In genomic region chr2:32451870-32452372, GRCm38 (mm10) we compare ENCODE assay signal across 8 mouse cellular contexts. TPM values are rescaled to one million over a fixed set of nuclear protein-coding genes. Genes with fewer than 3 reads are reported as not detected.
DNase-seq lines count a peak whose midpoint lies in the region; ATAC-seq and TF ChIP-seq lines count a peak whose summit lies in the region.

No protein-coding gene starts in this region.

- H3K36me3 ChIP-seq in embryonic facial prominence, embryonic 14.5 days (ENCODE audit: control insufficient read depth, insufficient read depth, low read length) = peaks cover 18% of the 10 kb centered on the region; the same call in 1 of the 2 replicates
- H3K36me3 ChIP-seq in heart, adult 2 months (ENCODE audit: control insufficient read depth, insufficient read depth, low read length) = peaks cover 2% of the 10 kb centered on the region
- H3K36me3 ChIP-seq in limb, embryonic 13.5 days = peaks cover 22% of the 10 kb centered on the region
- H3K36me3 ChIP-seq in midbrain, embryonic 16.5 days (ENCODE audit: control insufficient read depth, insufficient read depth, low read length) = no peaks in the 10 kb centered on the region

- H3K27me3 ChIP-seq in embryonic facial prominence, embryonic 14.5 days (replicated peaks; ENCODE audit: control insufficient read depth, insufficient read depth, low read length) = no peaks in the 10 kb centered on the region
- H3K27me3 ChIP-seq in heart, adult 2 months (ENCODE audit: control insufficient read depth, insufficient read depth, low read length) = no peaks in the 10 kb centered on the region
- no peaks in the 10 kb centered on the region for H3K27me3 ChIP-seq in limb, embryonic 13.5 days
- no peaks in the 10 kb centered on the region for H3K27me3 ChIP-seq in midbrain, embryonic 16.5 days (ENCODE audit: control insufficient read depth, insufficient read depth, low read depth, low read length)

- peaks cover 5% of the 10 kb centered on the region for H3K79me2 ChIP-seq in heart, adult 2 months (replicated peaks; ENCODE audit: control insufficient read depth, insufficient read depth, low read length)

- no peaks in the 10 kb centered on the region for H3K9me3 ChIP-seq in embryonic facial prominence, embryonic 14.5 days (ENCODE audit: control insufficient read depth, low read length)
- H3K9me3 ChIP-seq in limb, embryonic 13.5 days = no peaks in the 10 kb centered on the region
- no peaks in the 10 kb centered on the region for H3K9me3 ChIP-seq in midbrain, embryonic 16.5 days (replicated peaks; ENCODE audit: control insufficient read depth, low read length, poor library complexity, severe bottlenecking)

- WGBS in embryonic facial prominence, embryonic 14.5 days = under 1% methylated on average over 25 of the region's 25 CpGs
- WGBS in heart, adult 2 months = under 1% methylated on average over 25 of the region's 25 CpGs
- under 1% methylated on average over 25 of the region's 25 CpGs for WGBS in limb, embryonic 13.5 days
- under 1% methylated on average over 25 of the region's 25 CpGs for WGBS in midbrain, embryonic 16.5 days

- H3K9ac ChIP-seq in embryonic facial prominence, embryonic 14.5 days (ENCODE audit: low read depth, low read length) = peak overlapping the region; percentile 62
- peak overlapping the region; percentile 39 for H3K9ac ChIP-seq in heart, adult 2 months (ENCODE audit: low read depth, low read length)
- H3K9ac ChIP-seq in limb, embryonic 13.5 days = peak overlapping the region; percentile 50; the same call in 1 of the 2 replicates
- H3K9ac ChIP-seq in midbrain, embryonic 16.5 days (ENCODE audit: low read depth, low read length) = peak overlapping the region; percentile 87; the same call in 1 of the 2 replicates

- peak overlapping the region; percentile 84 for H3K4me2 ChIP-seq in embryonic facial prominence, embryonic 14.5 days (ENCODE audit: low read depth, low read length)
- peak overlapping the region; percentile 84 for H3K4me2 ChIP-seq in limb, embryonic 13.5 days (replicated peaks)
- H3K4me2 ChIP-seq in midbrain, embryonic 16.5 days (ENCODE audit: low read length) = peak overlapping the region; percentile 76

- peak overlapping the region; percentile 97 for H3K27ac ChIP-seq in embryonic facial prominence, embryonic 14.5 days (replicated peaks; ENCODE audit: low read depth, low read length)
- H3K27ac ChIP-seq in heart, adult 2 months = peak overlapping the region; percentile 88
- peak overlapping the region; percentile 94 for H3K27ac ChIP-seq in limb, embryonic 13.5 days
- H3K27ac ChIP-seq in midbrain, embryonic 16.5 days (ENCODE audit: low read length) = peak overlapping the region; percentile 96

- DNase-seq in 3T3-L1 (ENCODE audit: low read depth, low spot score) = peak; percentile 100
- peak; percentile 90 to 97 for DNase-seq in adrenal gland, postnatal 4 days (ENCODE audit: low spot score in 2 of 2)
- peak; percentile 100 for DNase-seq in embryonic facial prominence, embryonic 14.5 days (ENCODE audit: low spot score)
- DNase-seq in heart, adult 2 months = peak; percentile 99
- peak; percentile 99 for DNase-seq in kidney, adult 8-10 months
- peak; percentile 98 for DNase-seq in spleen, postnatal 10 days (ENCODE audit: low spot score in 2 of 2)

- TF ChIP-seq POLR2A in heart, adult 2 months (IDR thresholded peaks at IDR 0.05; ENCODE audit: insufficient read depth, low read depth, low read length) = peak; percentile 54

- H3K4me3 ChIP-seq in embryonic facial prominence, embryonic 14.5 days (ENCODE audit: low read depth, low read length) = peak overlapping the region; percentile 80
- H3K4me3 ChIP-seq in heart, adult 2 months = peak overlapping the region; percentile 93
- peak overlapping the region; percentile 86 for H3K4me3 ChIP-seq in limb, embryonic 13.5 days
- peak overlapping the region; percentile 81 for H3K4me3 ChIP-seq in midbrain, embryonic 16.5 days (ENCODE audit: low read depth, low read length)

- H3K4me1 ChIP-seq in embryonic facial prominence, embryonic 14.5 days (ENCODE audit: control insufficient read depth, insufficient read depth, low read length) = peaks cover 20% of the 10 kb centered on the region
- H3K4me1 ChIP-seq in heart, adult 2 months (ENCODE audit: control insufficient read depth, insufficient read depth, low read length) = peaks cover 14% of the 10 kb centered on the region
- H3K4me1 ChIP-seq in limb, embryonic 13.5 days = peaks cover 48% of the 10 kb centered on the region
- H3K4me1 ChIP-seq in midbrain, embryonic 16.5 days (ENCODE audit: control insufficient read depth, insufficient read depth, low read length) = peaks cover 32% of the 10 kb centered on the region

- peak; percentile 51; the same call in 1 of the 2 replicates for TF ChIP-seq EP300 in heart, adult 2 months (IDR thresholded peaks at IDR 0.05; ENCODE audit: insufficient read depth, low read depth, low read length)

- intact Hi-C loops in heart, adult 2 months (cut with DNase I) = loop anchor here (2.0 kb wide), 2 partner anchors 29 to 47 kb away; no protein-coding TSS in a partner anchor

- TF ChIP-seq CTCF in heart, adult 2 months (IDR thresholded peaks at IDR 0.05) = no peak

- peak; percentile 96 for ATAC-seq in embryonic facial prominence, embryonic 14.5 days (ENCODE audit: low read depth)
- ATAC-seq in limb, embryonic 13.5 days (ENCODE audit: low FRiP score, low read depth) = peak; percentile 95
- peak; percentile 96 for ATAC-seq in midbrain, embryonic 16.5 days

RNA-seq across cellular contexts. Expression of gene Slc25a25, which starts 0.7 kb away (rescaled TPM):
- total RNA-seq in adrenal gland, postnatal 4 days (2021) = 10 to 100 TPM; 28.0 to 33.7 TPM
- polyA plus RNA-seq in embryonic facial prominence, embryonic 14.5 days (2014; fragmentation: Nextera tagmentation; extraction: Ambion mirVana) = 15.8 and 17.0 TPM in 2 replicates
- 10 to 100 TPM in 1 of 2 experiments, 1 to 10 TPM in 1; 8.5 to 10.1 TPM for total RNA-seq in heart, adult 2 months (2021)
- 5.7 and 7.3 TPM in 2 replicates for polyA plus RNA-seq in heart, adult 2 months (2012; rRNA removed)
- 22.8 and 22.9 TPM in 2 replicates for polyA plus RNA-seq in limb, embryonic 13.5 days (2015; fragmentation: Nextera tagmentation; extraction: Ambion mirVana)
- 55.1 and 60.1 TPM in 2 replicates for polyA plus RNA-seq in midbrain, embryonic 16.5 days (2015; fragmentation: Nextera tagmentation; extraction: Ambion mirVana)

RNA-seq across cellular contexts. Expression of gene Naif1, which starts 1.7 kb away (rescaled TPM):
- total RNA-seq in adrenal gland, postnatal 4 days (2021) = 1 to 10 TPM; 4.1 to 4.2 TPM
- 4.9 and 5.6 TPM in 2 replicates for polyA plus RNA-seq in embryonic facial prominence, embryonic 14.5 days (2014; fragmentation: Nextera tagmentation; extraction: Ambion mirVana)
- 1 to 10 TPM; 2.8 to 3.4 TPM for total RNA-seq in heart, adult 2 months (2021)
- 3.7 and 4.6 TPM in 2 replicates for polyA plus RNA-seq in heart, adult 2 months (2012; rRNA removed)
- polyA plus RNA-seq in limb, embryonic 13.5 days (2015; fragmentation: Nextera tagmentation; extraction: Ambion mirVana) = 5.7 and 5.9 TPM in 2 replicates
- polyA plus RNA-seq in midbrain, embryonic 16.5 days (2015; fragmentation: Nextera tagmentation; extraction: Ambion mirVana) = 5.3 and 5.5 TPM in 2 replicates

RNA-seq across cellular contexts. Expression of gene Ptges2, which starts 56.2 kb away (rescaled TPM):
- 10 to 100 TPM; 49.2 to 60.7 TPM for total RNA-seq in adrenal gland, postnatal 4 days (2021)
- 28.0 and 33.5 TPM in 2 replicates for polyA plus RNA-seq in embryonic facial prominence, embryonic 14.5 days (2014; fragmentation: Nextera tagmentation; extraction: Ambion mirVana)
- 10 to 100 TPM; 58.6 to 68.2 TPM for total RNA-seq in heart, adult 2 months (2021)
- polyA plus RNA-seq in heart, adult 2 months (2012; rRNA removed) = 68.8 and 98.5 TPM in 2 replicates
- polyA plus RNA-seq in limb, embryonic 13.5 days (2015; fragmentation: Nextera tagmentation; extraction: Ambion mirVana) = 29.8 and 30.1 TPM in 2 replicates
- 50.7 and 51.4 TPM in 2 replicates for polyA plus RNA-seq in midbrain, embryonic 16.5 days (2015; fragmentation: Nextera tagmentation; extraction: Ambion mirVana)

Comparison
In these comparisons a context has a peak if more than half of its experiments do, and no peak if none do; other contexts are left out.
1. Peak in every context shown above with its lines: DNase-seq, ATAC-seq, H3K4me3 ChIP-seq and H3K27ac ChIP-seq.